Mouse (Mus musculus) cerebellum, postnatal 25 days (tissue): ENCODE data around the gene Wasf3.
A peak's percentile ranks its signal among the peaks of the same experiment; 100 is the strongest.
"Not testable (repeated sequence)": the region's sequence is repeated elsewhere in the genome, so short reads cannot be mapped to it uniquely, and the experiment has no call there.

ENCODE experiments used
- DNase-seq, 2 experiments: peaks; one replicate each; pipeline ENCODE4 v3.0.0; 2021; ENCODE audit warnings: mixed read lengths in 2 of 2

Wasf3 gene

DNA sequence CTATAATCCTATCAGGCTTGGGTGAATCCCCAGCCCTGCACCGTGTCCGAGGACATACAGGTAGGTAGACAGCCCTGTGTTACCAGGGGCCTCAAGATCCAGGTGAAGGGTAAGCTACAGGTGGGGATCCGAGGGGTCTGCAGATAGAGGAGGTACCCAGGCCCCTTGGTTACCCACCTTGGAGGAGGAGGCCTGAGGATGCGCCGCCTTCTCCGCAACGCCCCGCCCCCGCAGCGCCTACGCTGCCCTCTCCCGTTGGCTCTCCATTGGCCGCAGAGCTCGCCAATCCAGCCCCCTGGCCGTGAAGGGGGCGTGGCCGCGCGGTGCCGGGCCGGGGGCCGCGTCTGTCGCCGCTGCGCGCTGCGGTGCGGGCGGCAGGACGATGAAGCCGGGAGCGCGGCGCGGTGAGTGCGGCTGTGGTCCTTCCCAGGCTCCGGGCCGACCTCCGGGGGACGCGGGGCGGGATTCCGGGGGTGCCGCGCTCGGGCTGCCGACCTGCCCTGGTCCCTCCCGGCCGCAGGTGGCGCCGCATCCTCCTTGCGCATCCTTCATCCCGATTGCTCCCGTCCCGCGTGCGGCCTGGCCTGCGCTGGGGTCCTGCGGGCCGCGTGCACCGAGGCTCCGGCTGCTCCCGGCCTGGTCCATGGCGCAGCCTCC is at the start of gene Wasf3:
Gene Wasf3 (plus strand): TSS at position 51 of the 657 bp plus-strand sequence.
- DNase-seq = peak; percentile 95 to 98

GRCm38 (mm10) chr5:146338064-146338463 is 46.7 kb upstream of the Wasf3 start:
- DNase-seq = peak; percentile 51

GRCm38 (mm10) chr5:146340037-146340436 is 44.7 kb upstream of the Wasf3 start:
- DNase-seq = no peak

DNA sequence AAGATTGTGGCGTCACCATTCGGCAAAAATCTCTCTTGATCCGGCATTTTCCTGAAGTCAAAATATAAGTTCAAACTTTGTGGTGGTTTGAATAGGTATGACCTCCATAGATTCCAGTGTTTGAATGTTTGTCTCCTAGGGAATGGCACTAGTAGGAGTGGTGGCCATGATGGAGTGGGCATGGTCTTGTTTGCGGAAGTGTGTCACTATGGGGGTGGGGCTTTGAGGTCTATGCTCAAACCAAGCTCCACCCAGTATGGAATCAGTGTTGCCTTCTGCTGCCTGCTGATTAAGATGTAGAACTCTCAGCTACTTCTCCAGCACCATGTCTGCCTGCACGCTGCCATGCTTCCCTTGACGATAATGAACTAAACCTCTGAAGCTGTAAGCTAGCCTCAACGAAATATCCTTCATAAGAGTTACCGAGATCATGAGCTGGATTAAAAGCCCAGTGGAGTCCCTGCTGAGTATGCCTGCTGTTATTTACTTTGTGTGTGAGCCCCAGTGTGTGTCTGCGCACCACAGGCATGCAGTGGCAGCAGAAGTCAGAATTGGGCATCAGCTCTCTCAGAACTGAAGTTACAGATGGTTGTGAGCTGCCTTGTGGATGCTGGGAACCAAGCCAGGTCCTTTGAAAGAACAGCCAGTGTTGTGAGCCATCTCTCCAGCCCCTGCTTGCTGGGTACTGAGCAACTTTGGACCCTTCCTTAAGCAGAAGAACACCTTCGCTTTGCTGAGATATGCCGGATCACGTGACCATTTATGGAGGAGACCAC is 39.7 kb upstream of the Wasf3 start:
- no peak for DNase-seq

DNA sequence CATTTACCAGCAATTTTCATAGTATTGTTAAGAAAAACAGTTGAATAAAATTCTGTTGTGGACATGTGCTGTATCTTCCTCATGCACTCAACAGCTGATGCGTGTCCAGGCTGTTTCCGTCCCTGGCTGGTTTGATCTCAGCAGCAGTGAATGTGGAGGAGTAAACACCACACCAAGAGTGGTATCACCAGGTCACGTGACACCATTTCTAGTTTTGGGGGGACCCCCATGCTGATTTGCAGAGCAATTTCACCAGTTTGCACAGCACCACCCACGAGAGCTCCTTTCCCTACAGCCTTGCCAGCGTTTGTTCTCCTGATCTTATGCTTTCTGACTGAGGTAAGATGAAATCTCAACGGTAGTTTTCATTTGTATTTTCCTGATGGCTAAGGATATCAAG is 37.7 kb upstream of the Wasf3 start:
- DNase-seq = no peak

GRCm38 (mm10) chr5:146349183-146349582 is 35.6 kb upstream of the Wasf3 start:
- DNase-seq = peak; percentile 40 to 61

DNA sequence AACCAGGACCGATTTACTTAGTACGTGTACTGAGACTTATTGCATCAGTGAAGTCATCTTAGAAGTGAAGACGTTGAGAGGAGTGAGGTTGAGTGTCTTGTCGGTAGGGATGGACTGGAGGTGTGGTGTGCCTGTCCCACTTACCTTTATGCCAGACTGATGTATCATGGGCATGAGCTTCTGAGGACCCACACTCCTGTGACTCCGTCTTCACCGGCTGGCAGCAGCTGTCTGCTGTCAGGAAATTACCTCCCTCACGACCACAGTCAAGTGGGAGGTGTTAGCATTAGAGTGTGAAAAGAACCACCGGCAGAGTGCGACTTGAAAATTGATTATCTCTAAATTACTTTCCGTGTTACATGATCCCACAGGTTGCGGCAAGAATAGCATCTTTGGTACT is 34.0 kb upstream of the Wasf3 start:
- DNase-seq = no peak

DNA sequence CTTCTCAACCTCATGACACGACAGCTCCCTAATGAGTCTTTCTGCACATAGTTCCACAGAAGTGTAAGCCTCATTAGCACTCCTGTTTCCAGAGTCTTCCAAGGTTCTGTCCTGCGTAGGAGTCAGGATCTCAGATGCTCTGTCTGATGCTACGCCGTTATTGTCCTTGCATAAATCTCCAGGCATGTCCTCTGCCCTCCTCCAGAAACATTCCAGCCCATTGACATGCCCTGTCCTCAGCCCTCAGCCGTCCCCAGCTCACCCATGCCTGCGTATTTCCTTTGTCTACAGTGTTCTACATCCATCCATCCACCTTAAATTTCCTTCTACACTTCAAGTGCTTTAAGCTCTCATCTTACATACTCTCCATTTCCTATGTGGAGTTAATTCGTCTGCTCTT is 32.8 kb upstream of the Wasf3 start:
- DNase-seq = no peak

- DNase-seq = no peak
These were observed 24.4 kb upstream of the Wasf3 start for GRCm38 (mm10) chr5:146360386-146360785.

DNA sequence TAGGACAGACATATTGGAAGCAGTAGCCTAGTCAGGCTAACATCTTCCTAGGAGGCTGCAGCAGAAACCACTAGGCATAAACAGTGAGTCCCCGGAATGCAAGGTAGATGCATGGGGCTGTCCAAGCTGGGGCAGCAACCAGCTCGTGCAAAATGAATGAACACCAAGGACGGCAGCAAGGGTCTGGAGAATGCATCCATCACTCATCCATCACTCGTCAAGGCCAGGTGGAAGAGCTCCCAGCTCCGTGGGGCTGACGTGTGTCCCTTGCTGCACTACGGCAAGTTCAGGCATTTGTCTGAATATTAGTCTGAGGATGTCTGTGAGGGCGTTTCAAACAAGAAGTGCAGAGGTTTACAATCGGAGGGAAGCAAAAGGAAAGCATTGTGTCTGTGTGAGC is 22.1 kb upstream of the Wasf3 start:
- no peak for DNase-seq

GRCm38 (mm10) chr5:146368356-146368755 is 16.4 kb upstream of the Wasf3 start:
- no peak for DNase-seq

DNA sequence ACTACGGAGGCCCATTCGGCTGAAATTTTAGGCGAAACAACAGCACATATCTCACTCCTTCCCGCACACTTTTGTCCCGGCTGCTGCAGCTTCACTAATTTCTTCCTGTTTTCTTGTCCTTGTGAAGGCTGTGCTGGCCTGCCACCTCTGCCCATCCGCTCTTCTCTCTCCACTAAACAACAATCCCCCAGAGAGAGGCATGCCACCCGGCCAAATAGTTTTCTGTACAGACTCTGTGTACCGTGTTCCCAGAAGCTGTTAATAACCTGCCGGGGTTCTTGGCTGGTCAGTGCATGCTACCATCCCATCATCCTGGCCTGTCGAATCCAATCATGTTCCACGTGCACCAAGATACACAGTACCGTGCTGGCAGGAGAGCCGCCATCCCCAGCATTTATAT is 15.8 kb upstream of the Wasf3 start:
- peak in 1 of 2 experiments; percentile 30 for DNase-seq

GRCm38 (mm10) chr5:146370794-146371193 is 14.0 kb upstream of the Wasf3 start:
- no peak for DNase-seq

GRCm38 (mm10) chr5:146373238-146373637 is 11.5 kb upstream of the Wasf3 start:
- no peak for DNase-seq

DNA sequence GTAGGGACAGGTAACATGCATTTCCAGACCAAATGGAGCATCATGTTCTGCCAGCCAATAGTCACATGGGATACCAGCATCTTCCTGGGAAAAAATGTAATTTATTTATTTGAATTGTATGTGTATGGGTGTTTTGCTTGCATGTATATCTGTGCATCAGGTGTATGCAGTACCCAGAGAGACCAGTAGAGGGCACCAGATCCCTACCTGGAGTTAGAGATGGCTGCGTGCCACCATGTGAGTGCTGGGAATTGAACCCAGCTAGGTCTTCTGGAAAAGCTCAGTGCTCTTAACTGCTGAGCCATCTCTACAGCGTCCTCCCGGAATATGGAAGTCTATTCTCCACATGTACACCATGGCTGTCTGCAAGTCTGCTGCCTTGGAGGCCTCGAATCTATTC is 8.2 kb upstream of the Wasf3 start:
- DNase-seq = peak in 1 of 2 experiments; percentile 47

DNA sequence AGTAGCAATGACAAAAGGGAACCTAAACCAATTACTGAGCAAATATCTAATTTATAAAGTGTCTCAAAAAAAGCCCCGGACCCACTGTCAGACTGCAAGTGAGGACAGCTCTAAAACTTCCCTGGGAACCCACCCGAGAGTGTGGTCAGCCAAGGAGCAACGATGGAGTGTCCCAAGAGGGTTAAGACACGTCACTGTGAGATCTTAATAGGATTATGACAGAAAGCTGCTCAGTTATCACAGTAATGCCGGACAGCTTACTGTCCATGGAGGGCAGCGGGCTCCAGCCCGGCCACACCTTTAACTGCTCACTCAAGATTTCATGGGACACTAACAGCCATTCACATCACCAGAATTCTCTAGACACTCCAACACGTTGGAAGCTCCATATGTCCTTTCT is 4.7 kb upstream of the Wasf3 start:
- no peak for DNase-seq

GRCm38 (mm10) chr5:146382268-146382667 is 2.5 kb upstream of the Wasf3 start:
- peak in 1 of 2 experiments; percentile 44 for DNase-seq

GRCm38 (mm10) chr5:146383401-146383800 is 1.4 kb upstream of the Wasf3 start:
- no peak for DNase-seq

- DNase-seq = no peak
These were observed 1.2 kb downstream of the Wasf3 start for GRCm38 (mm10) chr5:146385989-146386388.

DNA sequence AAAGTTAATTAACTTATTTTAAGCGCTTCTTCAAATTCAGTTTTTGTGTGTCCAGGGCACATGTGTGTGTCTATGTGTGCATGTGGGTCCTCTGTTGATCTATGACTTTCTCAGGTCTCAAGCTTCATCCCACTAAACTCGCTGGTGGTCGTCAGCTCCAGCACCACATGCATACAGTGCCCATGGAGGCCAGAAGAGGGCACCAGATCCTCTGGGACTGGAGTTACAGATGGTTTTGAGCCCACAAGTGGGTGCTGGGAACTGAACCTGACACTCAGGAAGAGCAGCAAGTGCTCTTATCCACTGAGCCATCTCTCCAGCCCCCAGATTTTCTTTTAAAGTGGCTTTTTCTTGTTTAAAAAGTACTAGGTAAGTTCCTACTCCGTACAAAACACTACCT is 2.1 kb downstream of the Wasf3 start:
- no peak for DNase-seq

DNA sequence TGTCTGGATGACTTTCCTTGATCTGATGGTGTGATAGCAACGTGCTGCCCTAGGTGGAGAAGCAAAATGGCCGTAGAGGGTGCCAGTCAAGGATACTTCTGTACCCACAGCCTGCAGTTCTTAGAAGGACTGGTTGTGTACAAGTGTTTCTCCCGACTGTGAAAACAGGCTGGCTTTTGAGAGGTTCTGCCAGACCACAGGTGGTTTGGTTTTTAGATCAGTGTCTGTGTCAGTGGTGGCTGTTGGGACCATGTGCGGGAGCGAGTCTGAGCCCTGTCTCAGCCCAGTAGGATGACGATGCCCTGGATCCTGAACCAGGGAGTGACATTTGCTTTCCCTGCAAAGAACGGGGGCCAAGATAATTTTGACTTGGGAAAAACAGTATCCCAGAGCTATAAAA is 9.8 kb downstream of the Wasf3 start:
- peak; percentile 32 to 50 for DNase-seq

DNA sequence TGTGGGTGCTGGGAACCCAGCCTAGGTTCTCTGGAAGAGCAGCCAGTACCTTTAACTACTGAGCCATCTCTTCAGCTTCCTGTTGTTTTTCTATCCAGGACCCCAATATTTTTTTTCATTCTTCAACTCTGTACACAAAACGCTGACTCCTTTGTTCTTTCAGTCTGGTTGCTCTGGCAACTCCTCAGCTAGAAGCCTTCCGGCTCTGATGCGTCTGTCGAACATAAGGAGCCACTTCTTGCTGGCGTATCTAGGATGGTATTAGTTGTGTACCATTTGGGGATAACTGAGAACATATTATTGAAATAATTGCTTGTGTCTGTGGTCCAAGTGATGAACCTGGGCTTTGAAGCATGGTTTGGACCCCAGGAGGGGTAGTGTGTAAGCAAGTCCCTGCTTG is 12.5 kb downstream of the Wasf3 start:
- no peak for DNase-seq

DNA sequence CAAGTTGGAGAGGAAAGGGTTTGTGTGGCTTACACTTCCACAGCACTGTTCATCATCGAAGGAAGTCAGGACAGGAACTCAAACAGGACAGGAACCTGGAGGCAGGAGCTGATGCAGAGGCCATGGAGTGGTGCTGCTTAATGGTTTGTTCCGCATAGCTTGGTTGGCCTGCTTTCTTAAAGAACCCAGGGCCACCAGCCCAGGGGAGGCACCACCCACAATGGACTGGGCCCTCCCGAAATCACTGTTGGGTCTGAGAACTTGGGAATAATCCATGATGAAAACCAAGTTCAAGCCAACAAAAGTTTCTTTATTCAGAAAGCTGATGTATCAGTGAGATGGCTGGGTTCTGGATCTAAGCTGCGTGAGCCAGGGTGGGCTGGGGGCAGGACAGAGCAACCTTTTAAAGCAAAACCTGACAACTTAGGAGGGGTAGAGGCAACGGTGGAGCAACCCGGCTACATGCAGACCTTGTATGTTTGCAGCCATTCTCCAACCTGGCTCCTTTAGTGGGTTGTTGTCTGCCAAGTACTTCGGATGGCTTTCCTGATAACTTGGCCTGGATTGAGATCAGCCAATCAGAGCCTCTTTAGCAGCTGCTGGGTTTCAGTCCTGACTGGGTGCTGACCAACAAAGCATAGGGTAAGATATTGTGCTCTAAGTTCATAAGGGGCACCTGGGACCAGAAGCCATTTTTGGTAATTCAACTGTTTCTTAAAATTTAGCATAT is 13.8 kb downstream of the Wasf3 start:
- no peak for DNase-seq

DNA sequence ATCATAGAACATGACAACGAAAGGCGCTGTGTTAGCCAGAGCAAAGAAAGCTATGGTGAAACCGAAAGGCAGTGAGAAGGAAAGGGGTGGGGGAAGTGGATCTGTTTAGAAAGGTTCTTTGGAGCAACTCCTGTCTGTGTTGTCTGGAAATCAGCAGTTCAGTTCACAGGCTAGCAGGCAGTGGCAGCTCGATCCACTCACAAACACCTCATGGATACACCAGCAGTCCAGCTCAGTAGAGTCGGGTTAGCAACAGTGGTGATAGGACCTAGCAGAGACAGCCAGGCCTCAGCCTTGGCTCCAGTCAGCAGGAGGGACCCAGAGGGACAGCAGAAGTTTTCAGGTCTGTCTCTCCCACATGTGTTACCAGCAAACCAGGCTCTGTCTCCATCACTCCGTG is 16.2 kb downstream of the Wasf3 start:
- DNase-seq = not testable (repeated sequence)
